ENCODE assay signal across 8 mouse cellular contexts in genomic region chr6:30390714-30391697, GRCm38 (mm10). TPM values are rescaled to one million over a fixed set of nuclear protein-coding genes. Genes with fewer than 3 reads are reported as not detected.
DNase-seq lines count a peak whose midpoint lies in the region; ATAC-seq and TF ChIP-seq lines count a peak whose summit lies in the region.

TSS of gene Zc3hc1 (minus strand) at chr6:30391028.

- intact Hi-C loops in heart, postnatal 36 days (cut with DNase I) = no loop called here

- H3K9ac ChIP-seq in forebrain, embryonic 16.5 days (replicated peaks; ENCODE audit: low read depth, low read length) = peak within 1 kb of the TSS; percentile 75
- peak within 1 kb of the TSS; percentile 82 for H3K9ac ChIP-seq in lung, embryonic 14.5 days

- TF ChIP-seq CTCF in G1E (IDR thresholded peaks at IDR 0.05; ENCODE audit: low read depth, low read length) = no peak
- no peak for TF ChIP-seq CTCF in layer of hippocampus, adult 2 months (conservative IDR thresholded peaks at IDR 0.05)
- TF ChIP-seq CTCF in lung, embryonic 14.5 days (IDR thresholded peaks at IDR 0.05; ENCODE audit: low read depth) = no peak
- no peak for TF ChIP-seq CTCF in olfactory bulb, adult 2 months (IDR thresholded peaks at IDR 0.05; ENCODE audit: insufficient read depth, low read depth, low read length)
- no peak for TF ChIP-seq CTCF in thymus, adult 2 months (IDR thresholded peaks at IDR 0.05; ENCODE audit: borderline replicate concordance, control insufficient read depth, extremely low read depth, insufficient read depth, low read length, poor library complexity)

- 16% methylated on average over 33 of the region's 33 CpGs for WGBS in forebrain, embryonic 16.5 days
- 16% methylated on average over 33 of the region's 33 CpGs for WGBS in lung, embryonic 14.5 days
- WGBS in olfactory bulb, adult 2 months = 15% methylated on average over 33 of the region's 33 CpGs
- WGBS in thymus, adult 2 months = 8% methylated on average over 33 of the region's 33 CpGs

- peaks cover 16% of the 10 kb centered on the region for H3K4me1 ChIP-seq in G1E (ENCODE audit: insufficient read depth, low read depth, low read length)
- H3K4me1 ChIP-seq in forebrain, embryonic 16.5 days (replicated peaks; ENCODE audit: control insufficient read depth, insufficient read depth, low read length) = peaks cover 2% of the 10 kb centered on the region; the same call in 1 of the 2 replicates
- no peaks in the 10 kb centered on the region for H3K4me1 ChIP-seq in lung, embryonic 14.5 days (ENCODE audit: insufficient read depth)
- H3K4me1 ChIP-seq in olfactory bulb, adult 2 months (ENCODE audit: control insufficient read depth, insufficient read depth, low read length) = no peaks in the 10 kb centered on the region
- H3K4me1 ChIP-seq in thymus, adult 2 months (replicated peaks; ENCODE audit: control insufficient read depth, insufficient read depth, low read length) = peaks cover 2% of the 10 kb centered on the region

- 0 out of 2 replicates have a peak, but pooled peaks cover 2% of the 10 kb centered on the region for H3K27me3 ChIP-seq in G1E (ENCODE audit: insufficient read depth, low read length)
- no peaks in the 10 kb centered on the region for H3K27me3 ChIP-seq in forebrain, embryonic 16.5 days (replicated peaks; ENCODE audit: control insufficient read depth, insufficient read depth, low read length)
- H3K27me3 ChIP-seq in lung, embryonic 14.5 days (ENCODE audit: insufficient read depth, low read length) = no peaks in the 10 kb centered on the region
- no peaks in the 10 kb centered on the region for H3K27me3 ChIP-seq in thymus, adult 2 months (ENCODE audit: control insufficient read depth, insufficient read depth, low read length)

- H3K4me2 ChIP-seq in forebrain, embryonic 16.5 days (ENCODE audit: low read length) = peak within 1 kb of the TSS; percentile 44
- peak within 1 kb of the TSS; percentile 58 for H3K4me2 ChIP-seq in lung, embryonic 14.5 days

- peak; percentile 67 for TF ChIP-seq POLR2A in olfactory bulb, adult 2 months (IDR thresholded peaks at IDR 0.05; ENCODE audit: insufficient read depth, low read depth, low read length)
- peak; percentile 59; the same call in 1 of the 2 replicates for TF ChIP-seq POLR2A in thymus, adult 2 months (IDR thresholded peaks at IDR 0.05; ENCODE audit: control insufficient read depth, extremely low read depth, insufficient read depth, low read length, poor library complexity)

- H3K27ac ChIP-seq in forebrain, embryonic 16.5 days (ENCODE audit: low read length) = 0 out of 2 replicates have a peak within 1 kb of the TSS, but pooled peaks have one; percentile 48
- peak within 1 kb of the TSS; percentile 82 for H3K27ac ChIP-seq in layer of hippocampus, adult 2 months
- peak within 1 kb of the TSS; percentile 58; the same call in 1 of the 2 replicates for H3K27ac ChIP-seq in lung, embryonic 14.5 days (ENCODE audit: low read depth)
- H3K27ac ChIP-seq in olfactory bulb, adult 2 months (ENCODE audit: insufficient read depth, low read depth, low read length) = 0 out of 2 replicates have a peak within 1 kb of the TSS, but pooled peaks have one; percentile 32
- no peak within 1 kb of the TSS for H3K27ac ChIP-seq in thymus, adult 2 months (ENCODE audit: control insufficient read depth, insufficient read depth, low read length)

- ATAC-seq in G1E (ENCODE audit: extremely low read depth, insufficient number of reproducible peaks, low FRiP score, poor library complexity, severe bottlenecking) = peak; percentile 93
- ATAC-seq in forebrain, embryonic 16.5 days = peak; percentile 92
- ATAC-seq in lung, embryonic 14.5 days (ENCODE audit: insufficient read depth) = peak; percentile 71

- no peaks in the 10 kb centered on the region for H3K9me3 ChIP-seq in G1E (replicated peaks)
- H3K9me3 ChIP-seq in forebrain, embryonic 16.5 days (ENCODE audit: control insufficient read depth, low read length) = no peaks in the 10 kb centered on the region
- no peaks in the 10 kb centered on the region for H3K9me3 ChIP-seq in lung, embryonic 14.5 days (ENCODE audit: low read depth, low read length)

- peak within 1 kb of the TSS; percentile 83 for H3K4me3 ChIP-seq in G1E (ENCODE audit: low read depth, low read length)
- peak within 1 kb of the TSS; percentile 66 for H3K4me3 ChIP-seq in forebrain, embryonic 16.5 days (replicated peaks; ENCODE audit: low read length)
- peak within 1 kb of the TSS; percentile 85 for H3K4me3 ChIP-seq in layer of hippocampus, adult 2 months
- peak within 1 kb of the TSS; percentile 80 for H3K4me3 ChIP-seq in lung, embryonic 14.5 days (ENCODE audit: low read depth, low read length)
- H3K4me3 ChIP-seq in olfactory bulb, adult 2 months (ENCODE audit: insufficient read depth, low read depth, low read length) = peak within 1 kb of the TSS; percentile 94
- H3K4me3 ChIP-seq in thymus, adult 2 months (ENCODE audit: control insufficient read depth, insufficient read depth, low read length) = peak within 1 kb of the TSS; percentile 99

- H3K36me3 ChIP-seq in G1E (replicated peaks) = peaks cover 24% of the 10 kb centered on the region
- H3K36me3 ChIP-seq in forebrain, embryonic 16.5 days (ENCODE audit: control insufficient read depth, insufficient read depth) = peaks cover 7% of the 10 kb centered on the region; the same call in 1 of the 2 replicates
- peaks cover 12% of the 10 kb centered on the region for H3K36me3 ChIP-seq in lung, embryonic 14.5 days (ENCODE audit: insufficient read depth)
- H3K36me3 ChIP-seq in thymus, adult 2 months (ENCODE audit: control insufficient read depth, insufficient read depth, low read length) = peaks cover 11% of the 10 kb centered on the region

- DNase-seq in G1E (ENCODE audit: low spot score) = peak; percentile 67
- peak; percentile 66 for DNase-seq in cerebellum, adult 11-12 months
- DNase-seq in heart, postnatal 36 days = peak; percentile 74 to 77
- peak; percentile 75 to 78 for DNase-seq in layer of hippocampus, adult 2 months (ENCODE audit: low spot score in 2 of 2)
- peak; percentile 95 for DNase-seq in lung, embryonic 14.5 days
- peak; percentile 80 for DNase-seq in thymus, adult 2 months

RNA-seq across cellular contexts. Expression of gene Zc3hc1, which starts in this region (rescaled TPM):
- total RNA-seq in G1E (2014; fragmentation: Nextera tagmentation) = 22.0 and 34.2 TPM in 2 replicates
- 44.5 and 53.0 TPM in 2 replicates for total RNA-seq in G1E (2017)
- polyA plus RNA-seq in G1E (2012) = 63.6 and 71.3 TPM in 2 replicates
- polyA plus RNA-seq in forebrain, embryonic 16.5 days (2015; fragmentation: Nextera tagmentation; extraction: Ambion mirVana) = 72.6 and 79.0 TPM in 2 replicates
- total RNA-seq in heart, postnatal 36 days (2021) = 10 to 100 TPM; 14.7 to 14.8 TPM
- total RNA-seq in layer of hippocampus, adult 2 months (2021) = 10 to 100 TPM; 23.7 to 25.1 TPM
- polyA plus RNA-seq in lung, embryonic 14.5 days (2014; fragmentation: Nextera tagmentation; extraction: Ambion mirVana) = 66.8 and 66.9 TPM in 2 replicates
- not detected in 2 replicates for polyA plus RNA-seq in olfactory bulb, adult 2 months (2012; ENCODE audit: insufficient read depth, insufficient read length, low replicate concordance, missing spikeins)
- polyA plus RNA-seq in thymus, adult 2 months (2012; rRNA removed) = 24.2 and 27.3 TPM in 2 replicates
